Mouse (Mus musculus) testis, adult 2 months (tissue): Measurements from ENCODE around the gene Cmip.

Experiments used
- CTCF ChIP-seq: fragments of 200-500 bp; IDR thresholded peaks from 2 replicates; pipeline ENCODE4 v1.5.1; 2012; ENCODE audit warnings: low read depth, mild to moderate bottlenecking, inconsistent platforms, low read length, moderate library complexity; ENCODE audit not compliant: control insufficient read depth, insufficient read depth, insufficient replicate concordance
- POLR2A ChIP-seq: fragments of 200-500 bp; IDR thresholded peaks from 2 replicates; pipeline ENCODE4 v1.6.1; 2012; ENCODE audit warnings: low read depth, mild to moderate bottlenecking, inconsistent platforms, low read length, moderate library complexity; ENCODE audit not compliant: control insufficient read depth

GRCm38 (mm10) chr8:117310961-117311561 is 54.2 kb downstream of the Cmip start:
- no peak for TF ChIP-seq POLR2A
- TF ChIP-seq CTCF: no peak
